Mouse (Mus musculus) ZHBTc4 (cell line): ENCODE measurements around the gene Klhl40.

Experiments
- DNase-seq: peaks from one replicate; pipeline ENCODE4 v3.0.0-alpha.2; 2011; ENCODE audit warnings: low read depth, low spot score

Gene Klhl40

GRCm38 (mm10) chr9:121826356-121826755 lies 48.9 kb downstream of the Klhl40 start:
- DNase-seq, result no peak

- no peak for DNase-seq
Observed at GRCm38 (mm10) chr9:121828314-121828713, 50.9 kb downstream of the Klhl40 start.

- no peak for DNase-seq
Observed at GRCm38 (mm10) chr9:121829270-121829992, 52.0 kb downstream of the Klhl40 start.

GRCm38 (mm10) chr9:121830243-121830955 lies 53.0 kb downstream of the Klhl40 start:
- DNase-seq, result peak; percentile 67

- peak; percentile 76 for DNase-seq
Observed at GRCm38 (mm10) chr9:121830956-121831293, 53.5 kb downstream of the Klhl40 start.
